Mouse (Mus musculus) heart, adult 2 months (tissue): ENCODE measurements at regions not wholly inside any gene's neighbourhood (a gene's known extent, or its start where the extent isn't known, plus 50 kb on each side); places are given as distances from the start of the nearest gene placed in this dataset.

ENCODE experiments used
- CTCF ChIP-seq: fragments of 200-600 bp; IDR thresholded peaks from 2 replicates; pipeline ENCODE4 v1.8.1; 2022; ENCODE audit warnings: antibody characterized with exemption, mild to moderate bottlenecking, moderate library complexity
- EP300 ChIP-seq: fragments of 200-500 bp; IDR thresholded peaks from 2 replicates; pipeline ENCODE4 v1.6.1; 2011; ENCODE audit warnings: low read depth, low read length, control low read depth; ENCODE audit not compliant: insufficient read depth

GRCm38 (mm10) chr14:59066456-59067220 lies 76.1 kb downstream of the 1700129C05Rik start:
- TF ChIP-seq EP300 (no peak), CTCF (no peak)
